Mouse (Mus musculus) spleen, postnatal 4 days (tissue): ENCODE measurements around the gene Pbx1.

ENCODE experiments used
- DNase-seq, 2 experiments: peaks; one replicate each; pipeline ENCODE4 v3.0.0; 2022; ENCODE audit warnings: low spot score in 2 of 2

Pbx1 gene

DNA sequence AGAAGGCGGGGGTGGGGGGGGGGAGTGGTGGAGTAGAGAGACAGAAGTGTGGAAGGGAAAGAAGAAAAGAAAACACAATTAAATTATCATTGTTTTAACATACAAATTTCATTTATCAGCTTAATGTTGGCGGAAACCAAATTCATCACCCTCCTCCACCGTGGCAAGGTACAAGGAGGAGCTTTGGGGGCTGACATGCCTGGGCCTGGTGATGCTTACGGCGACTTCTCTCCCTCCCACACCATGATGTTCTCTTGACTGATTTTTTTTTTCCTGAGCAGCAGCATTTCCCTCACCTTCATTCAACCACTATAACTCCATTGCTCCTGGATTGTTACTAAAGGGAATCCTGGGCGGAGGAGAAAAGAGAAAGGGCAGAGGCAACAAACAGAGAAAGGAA lies 89.8 kb downstream of the Pbx1 start:
- no peak for DNase-seq

DNA sequence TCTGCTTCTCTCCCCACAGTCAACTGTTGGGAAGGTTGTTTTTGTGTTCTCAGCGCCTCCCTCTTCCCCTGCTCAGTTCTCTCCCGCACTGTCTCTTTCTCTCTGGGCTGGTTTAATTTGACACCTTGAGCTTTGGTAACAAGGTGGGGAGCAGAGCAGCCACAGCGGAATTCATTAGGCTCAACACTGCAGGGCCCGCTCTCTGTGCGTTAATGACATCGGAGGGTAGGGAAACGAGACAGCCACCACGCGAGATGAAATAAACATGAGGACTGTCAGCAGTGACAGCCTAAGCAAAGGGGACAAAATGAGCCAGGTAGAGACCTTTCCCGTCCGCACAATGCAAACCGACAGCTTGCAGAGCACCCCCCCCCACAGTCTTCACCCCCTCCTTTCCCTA lies 90.2 kb downstream of the Pbx1 start:
- no peak for DNase-seq

DNA sequence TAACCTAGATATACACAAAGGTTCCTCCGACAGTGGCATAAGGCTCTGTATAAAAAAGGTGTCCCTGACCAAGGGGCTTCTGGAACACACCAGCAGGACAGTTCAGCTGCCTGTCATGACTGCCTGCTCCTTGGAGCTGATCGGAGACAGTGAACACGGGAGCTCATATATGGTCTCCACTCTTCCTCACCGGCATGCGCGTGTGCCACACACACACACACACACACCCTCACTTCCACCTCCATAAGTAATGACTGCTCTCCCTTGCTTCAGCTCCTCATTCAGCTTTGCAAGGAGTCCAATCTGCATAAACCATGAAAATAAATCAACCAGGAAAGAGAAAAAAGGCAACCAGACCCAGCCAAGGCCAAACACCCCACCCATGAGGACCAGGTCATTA lies 90.7 kb downstream of the Pbx1 start:
- no peak for DNase-seq

DNA sequence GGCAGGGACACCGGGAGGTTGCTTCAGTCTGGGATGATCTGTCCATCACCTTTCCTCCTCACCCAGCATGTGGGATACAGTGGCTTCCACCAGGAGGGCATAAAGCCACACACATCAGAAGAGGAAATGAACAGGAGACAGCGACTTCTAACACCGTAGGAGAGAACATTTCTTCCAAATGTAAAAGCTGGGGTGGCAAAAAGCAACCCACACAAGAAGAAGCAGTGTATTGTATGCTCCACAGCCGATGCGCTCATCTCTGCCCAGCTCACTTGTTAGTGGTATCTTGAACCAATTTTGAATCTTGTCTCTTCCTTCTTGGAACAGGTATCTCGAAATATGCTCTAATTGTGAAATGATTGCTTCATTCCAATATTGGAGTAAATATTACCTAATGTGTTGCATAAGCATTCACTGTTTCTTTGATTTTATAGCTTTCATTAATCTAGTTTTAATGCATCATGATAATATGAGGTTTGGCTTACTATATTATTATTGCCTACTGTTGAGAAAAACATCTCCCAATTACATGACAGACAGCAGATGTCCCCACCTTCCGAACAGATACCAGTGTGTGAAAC lies 95.7 kb downstream of the Pbx1 start:
- DNase-seq: no peak

DNA sequence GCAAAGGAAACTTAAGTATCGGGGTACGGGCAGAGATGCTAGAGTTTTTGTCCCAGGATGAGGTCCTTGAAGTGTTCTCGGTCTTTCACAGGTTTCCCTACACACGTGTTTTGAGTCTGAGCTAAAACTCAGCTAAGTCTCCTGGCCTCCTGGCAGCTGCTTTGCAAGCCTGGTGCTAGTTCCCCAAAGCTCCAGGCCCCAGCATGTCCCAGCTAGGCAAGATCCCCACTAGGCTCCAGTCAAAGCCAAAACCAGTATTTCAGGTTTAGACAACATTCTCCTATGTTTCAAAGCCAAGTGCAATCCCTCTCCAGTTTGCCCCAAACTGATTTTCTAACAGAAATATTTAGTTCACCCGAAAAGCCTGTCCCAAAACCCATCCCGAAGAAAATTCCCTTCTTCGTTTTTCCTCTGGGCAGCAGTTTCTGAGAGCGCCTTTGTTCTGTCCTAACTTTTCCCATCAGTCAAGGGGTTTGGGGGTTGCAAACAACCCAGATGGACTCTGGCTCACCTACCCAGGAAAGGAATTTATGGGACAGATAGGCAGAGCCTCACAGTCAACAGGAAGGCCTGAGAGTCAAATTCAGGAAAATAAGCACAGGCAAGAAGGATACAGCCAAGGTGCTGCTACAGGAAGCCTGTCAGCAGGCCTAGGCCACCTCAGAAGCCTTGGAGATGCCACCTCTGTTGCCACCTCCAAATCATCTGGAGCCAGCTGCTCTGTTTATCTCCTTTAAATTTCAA lies 97.1 kb downstream of the Pbx1 start:
- no peak for DNase-seq

DNA sequence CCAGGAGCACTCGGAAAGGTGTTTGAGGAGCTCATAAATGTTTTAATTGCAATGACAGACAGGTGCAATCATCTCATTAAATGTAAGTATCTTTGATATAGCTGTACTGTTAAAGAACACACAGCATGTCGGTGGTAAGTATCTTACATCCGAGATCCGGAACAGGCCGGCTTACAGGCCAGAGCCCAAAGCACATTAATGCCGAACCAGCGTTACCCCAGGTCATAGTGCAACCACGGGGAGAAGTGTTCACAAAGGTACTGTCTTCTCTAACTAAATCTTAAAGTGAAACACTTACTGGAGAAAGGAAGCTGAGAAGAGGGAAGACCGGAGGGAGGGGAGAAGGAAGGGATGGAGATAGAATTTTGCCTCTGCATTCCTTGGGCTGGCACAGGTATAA lies 100.0 kb downstream of the Pbx1 start:
- no peak for DNase-seq

DNA sequence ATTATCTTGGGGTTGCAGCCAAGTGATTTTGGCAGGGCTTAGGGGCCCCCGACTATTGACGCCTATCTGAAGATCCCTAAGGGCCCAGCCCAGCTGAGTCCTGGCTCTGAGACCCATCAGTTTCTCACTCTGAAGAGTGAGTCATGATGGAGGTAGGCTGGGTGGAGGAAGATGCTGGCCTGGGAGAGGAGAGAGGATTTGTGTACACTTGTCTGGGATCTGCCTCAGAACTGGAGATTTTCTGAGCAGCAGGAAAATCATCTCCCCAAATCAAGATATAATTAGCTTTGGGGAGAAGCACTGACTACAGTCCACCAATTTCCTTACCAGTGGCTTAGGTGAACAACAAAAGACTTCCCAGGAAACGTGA lies 103.8 kb downstream of the Pbx1 start:
- no peak for DNase-seq

DNA sequence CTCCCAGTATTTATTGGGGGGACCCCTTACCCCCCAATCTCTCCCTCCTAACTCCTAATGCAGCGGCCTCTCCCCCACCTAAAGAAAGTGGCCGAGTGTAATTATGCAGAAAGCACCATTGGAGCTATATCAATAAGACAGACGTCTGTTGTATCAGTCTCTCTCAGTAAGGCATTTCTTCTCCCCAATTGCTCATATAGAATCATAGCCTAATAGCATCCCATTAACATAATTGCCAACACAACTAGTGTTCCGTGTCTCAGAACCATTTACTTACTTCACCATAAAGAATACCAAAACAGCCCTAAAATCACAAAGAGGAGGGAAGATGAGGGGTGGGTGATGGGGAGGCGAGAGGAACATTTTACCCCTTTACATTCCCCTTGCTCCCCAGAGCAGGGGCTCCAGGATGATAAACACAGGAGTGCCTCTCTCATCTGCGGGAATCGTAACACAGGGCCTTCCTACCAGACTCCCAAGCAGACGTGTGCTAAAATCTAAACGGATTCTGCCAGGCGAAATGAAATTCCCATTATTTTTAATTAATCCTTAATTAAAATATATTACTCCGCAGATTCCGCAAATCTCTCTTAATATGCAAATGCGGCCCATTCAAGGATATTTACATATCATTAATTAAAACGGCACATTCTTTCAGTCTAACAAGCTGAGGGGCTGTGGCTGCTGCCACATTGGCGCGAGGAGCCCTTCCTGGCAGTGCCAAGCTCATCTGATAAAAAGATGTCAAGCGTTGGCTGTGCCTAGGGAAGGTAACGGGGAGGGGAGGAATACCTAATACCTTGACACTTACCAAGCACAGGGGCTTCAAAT lies 104.5 kb downstream of the Pbx1 start:
- no peak for DNase-seq

DNA sequence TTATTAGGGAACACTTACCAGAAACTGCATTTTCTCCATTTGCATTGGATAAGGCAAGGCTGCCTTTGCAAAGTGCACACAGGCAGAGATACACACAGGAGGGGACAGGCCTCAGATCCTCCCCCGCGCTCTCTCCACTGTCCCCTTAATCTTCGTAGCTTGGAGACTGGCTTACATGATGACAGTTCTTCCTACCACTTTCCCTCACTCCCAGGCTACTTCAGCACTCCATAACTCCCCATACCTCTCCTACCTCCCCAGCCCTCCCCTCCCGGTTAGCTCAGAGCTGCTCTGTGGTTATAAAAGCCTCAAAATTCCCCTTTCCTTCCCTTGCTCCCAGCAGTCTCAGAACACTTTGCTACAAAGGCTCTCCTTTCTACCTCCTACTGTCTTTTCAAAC lies 106.3 kb downstream of the Pbx1 start:
- DNase-seq: no peak

DNA sequence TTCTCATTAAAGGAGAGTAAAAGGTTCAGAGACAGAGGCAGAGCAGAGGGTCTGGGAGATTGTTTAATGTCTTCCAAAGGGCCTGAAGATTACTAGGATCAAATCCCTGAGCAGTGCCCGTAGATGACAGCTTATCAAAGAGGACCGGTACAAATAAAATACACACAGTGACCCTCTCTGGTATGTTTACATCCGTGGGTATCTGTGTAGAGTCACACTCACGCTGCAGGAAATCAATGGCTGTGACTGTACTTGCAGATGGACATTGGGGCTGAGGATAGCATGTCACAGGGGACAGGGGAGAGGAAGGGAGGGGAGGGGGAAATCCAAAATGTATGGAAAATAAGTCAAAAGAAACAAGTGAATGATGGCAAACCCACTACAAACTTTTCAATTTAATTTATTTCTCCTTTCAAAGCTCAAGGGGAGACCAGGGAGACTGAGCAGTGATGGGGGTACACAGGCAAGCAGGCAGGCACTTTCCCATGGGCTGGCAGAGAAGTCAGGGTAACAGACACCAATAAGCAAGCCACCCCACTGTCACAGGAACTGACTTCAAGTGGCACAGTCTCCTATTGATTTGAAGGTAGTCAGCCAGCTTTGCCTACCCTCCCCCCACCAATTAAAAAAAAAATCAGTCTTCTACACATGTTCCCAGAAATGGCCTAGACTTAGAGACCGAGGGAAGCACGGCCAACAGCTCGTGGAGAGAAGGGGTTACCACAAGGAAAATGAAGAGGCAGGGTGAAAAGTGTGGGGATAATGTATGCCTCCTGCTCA lies 107.6 kb downstream of the Pbx1 start:
- DNase-seq: no peak

DNA sequence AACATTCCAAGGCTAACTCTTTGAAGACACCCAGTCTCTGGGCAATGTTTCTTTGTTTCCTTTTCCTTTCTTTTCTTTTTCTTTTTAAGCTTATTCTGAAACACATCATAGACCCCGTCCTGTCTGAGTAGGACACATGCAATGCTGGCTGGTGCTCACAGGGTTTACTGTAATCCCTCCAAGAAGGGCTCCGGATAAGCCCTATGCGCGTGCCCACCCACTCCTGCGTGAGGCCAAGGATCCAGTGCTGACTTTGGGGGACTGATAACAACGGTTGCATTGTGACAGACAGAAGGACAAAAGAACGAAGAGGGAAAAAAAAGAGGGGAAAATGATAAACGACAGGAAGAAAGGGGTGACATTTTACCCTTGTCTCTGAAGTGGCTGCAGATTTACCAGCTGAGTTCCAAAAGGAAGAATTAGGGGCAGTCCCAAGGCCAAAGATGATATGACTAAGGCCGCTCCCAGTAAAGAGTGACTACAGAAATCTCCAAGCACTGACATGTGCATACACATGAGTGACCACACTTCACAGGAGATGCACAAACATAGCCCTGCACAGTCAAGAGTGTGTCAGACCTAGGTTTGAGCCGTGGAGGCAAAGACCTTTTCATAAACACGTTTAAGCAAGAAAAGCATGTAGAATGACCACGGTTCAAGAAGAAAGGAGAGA lies 108.5 kb downstream of the Pbx1 start:
- DNase-seq: no peak

DNA sequence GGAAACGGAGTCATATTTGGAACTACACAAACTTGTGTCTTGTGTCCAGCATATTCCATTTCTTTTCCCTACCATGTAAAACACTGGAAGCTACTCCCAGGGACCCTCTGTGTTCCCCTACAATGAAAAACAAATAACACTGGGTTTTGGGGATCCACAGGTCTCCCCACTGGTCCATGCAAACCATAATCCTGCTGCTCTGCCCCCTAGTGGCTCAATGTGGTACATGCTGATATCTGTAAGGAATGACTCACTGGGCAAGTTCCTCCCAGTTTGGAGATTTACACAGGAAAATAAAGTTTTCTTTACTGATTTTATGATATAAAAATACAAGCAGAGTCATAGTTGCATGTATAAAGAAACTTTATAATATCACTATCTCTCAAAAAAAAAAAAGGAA lies 109.2 kb downstream of the Pbx1 start:
- peak; percentile 45 to 73 for DNase-seq

DNA sequence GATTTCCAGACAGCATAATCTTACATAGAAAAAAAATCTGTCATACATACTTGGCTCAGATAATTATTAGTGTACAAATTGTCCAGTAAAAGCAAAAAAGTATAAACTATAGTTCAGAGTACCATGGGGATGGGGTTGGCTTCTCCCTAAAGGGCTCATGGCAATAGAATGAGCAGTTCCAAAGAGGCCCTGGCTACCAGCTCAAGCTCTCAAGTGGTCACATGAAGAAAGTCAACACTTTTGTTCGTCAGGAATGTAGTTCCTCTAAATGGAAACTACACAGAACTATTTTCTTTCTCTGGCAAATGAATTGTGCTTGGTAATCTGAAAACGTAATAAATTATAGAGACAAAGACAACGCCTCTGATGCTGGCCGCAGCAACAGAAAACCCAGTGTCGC lies 112.4 kb downstream of the Pbx1 start:
- no peak for DNase-seq

DNA sequence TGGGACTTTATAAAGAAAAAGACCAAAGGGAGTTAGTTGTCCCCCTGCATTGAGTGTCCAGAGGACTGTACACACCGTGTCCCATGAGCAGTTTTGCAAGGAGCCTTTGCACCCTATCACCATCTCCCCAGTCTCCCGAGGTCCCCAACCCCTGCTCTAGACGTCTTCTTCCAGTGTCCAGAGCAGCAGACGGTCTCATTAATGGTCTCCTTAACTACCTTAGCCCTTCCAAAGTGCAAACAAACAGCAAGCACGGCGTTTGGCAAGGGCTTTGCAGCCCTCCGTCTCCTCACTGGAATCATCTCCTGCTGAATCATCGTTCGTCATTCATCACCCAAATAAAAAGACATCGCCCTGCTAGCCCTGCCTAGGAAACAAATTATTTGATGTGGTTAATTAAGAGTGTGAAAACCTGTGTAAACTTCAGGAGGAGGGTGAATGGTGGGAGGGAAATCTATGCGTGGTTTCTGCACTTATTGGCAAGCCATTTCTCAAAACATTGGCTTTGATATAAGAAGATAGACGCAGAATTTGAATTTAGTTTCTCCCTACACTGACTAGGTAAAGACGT lies 113.1 kb downstream of the Pbx1 start:
- DNase-seq: no peak

DNA sequence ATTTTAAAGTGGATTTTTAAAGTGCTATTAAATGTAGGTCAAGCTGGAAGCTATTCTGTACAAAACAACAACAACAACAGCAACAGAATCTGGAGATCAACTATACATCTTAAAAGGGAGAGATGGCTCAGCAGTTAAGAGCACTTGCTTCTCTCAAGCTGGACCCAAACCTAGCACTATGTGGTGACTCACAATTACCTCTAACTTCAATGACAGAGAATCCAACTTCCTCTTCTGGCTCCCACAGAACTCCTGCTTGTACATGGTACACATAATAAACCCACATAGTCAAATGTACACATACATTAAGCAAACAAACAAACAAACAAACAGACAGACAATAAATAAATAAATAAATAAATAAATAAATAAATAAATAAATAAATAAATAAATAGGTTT lies 118.3 kb downstream of the Pbx1 start:
- DNase-seq: no peak

DNA sequence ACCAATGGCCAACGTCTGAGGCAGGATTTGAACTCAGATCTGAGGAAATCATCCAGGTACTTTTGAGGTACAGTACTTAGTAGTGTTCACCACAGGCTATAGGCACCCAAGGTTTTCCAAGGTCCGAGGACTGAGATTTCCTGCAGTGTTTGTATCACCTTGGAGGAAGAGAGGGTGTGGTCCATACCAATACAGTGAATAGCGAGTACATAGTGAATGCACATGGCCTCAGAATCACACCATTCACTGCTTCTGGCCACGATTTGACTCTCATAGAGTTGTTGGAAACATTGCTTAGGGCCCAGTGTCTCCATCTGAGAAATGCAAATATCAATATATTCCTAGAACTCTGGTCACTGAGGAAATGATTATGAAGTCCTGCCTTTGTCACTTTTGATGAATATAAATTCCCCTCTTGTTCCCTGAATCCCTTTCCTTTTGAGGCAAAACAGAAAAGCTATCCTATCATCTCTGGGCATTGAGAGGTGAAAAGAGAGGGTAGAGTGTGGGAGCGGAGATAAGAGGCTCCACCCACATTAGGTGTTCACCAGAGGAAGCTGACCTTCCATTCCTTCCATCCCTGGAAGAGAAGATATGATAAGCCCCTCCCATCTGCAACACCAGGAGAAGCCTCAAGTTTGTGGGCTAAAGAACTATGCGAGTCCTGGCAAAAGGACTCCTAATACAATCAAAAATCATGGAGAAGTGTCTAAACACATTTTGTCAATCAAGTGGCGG lies 119.2 kb downstream of the Pbx1 start:
- DNase-seq: no peak

DNA sequence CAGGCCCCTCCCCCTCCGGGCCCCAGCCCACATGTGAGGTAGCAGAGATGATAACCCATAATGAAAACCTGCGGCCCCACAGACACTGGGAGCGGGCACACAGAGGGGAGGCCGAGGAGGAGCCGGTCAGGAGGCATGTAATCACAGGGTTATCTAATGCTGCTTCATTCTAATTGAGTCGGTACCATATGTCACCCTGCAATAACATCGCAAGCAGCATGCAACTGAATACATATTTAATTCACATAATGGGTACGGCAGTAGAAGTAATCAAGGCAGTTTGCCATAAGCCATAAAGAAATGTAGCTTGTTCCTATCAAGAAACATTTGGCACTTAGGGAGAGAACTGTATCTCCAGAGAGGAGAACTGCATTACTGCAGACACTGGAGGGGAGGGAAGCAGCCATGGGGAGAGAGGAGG lies 123.0 kb downstream of the Pbx1 start:
- DNase-seq: no peak

DNA sequence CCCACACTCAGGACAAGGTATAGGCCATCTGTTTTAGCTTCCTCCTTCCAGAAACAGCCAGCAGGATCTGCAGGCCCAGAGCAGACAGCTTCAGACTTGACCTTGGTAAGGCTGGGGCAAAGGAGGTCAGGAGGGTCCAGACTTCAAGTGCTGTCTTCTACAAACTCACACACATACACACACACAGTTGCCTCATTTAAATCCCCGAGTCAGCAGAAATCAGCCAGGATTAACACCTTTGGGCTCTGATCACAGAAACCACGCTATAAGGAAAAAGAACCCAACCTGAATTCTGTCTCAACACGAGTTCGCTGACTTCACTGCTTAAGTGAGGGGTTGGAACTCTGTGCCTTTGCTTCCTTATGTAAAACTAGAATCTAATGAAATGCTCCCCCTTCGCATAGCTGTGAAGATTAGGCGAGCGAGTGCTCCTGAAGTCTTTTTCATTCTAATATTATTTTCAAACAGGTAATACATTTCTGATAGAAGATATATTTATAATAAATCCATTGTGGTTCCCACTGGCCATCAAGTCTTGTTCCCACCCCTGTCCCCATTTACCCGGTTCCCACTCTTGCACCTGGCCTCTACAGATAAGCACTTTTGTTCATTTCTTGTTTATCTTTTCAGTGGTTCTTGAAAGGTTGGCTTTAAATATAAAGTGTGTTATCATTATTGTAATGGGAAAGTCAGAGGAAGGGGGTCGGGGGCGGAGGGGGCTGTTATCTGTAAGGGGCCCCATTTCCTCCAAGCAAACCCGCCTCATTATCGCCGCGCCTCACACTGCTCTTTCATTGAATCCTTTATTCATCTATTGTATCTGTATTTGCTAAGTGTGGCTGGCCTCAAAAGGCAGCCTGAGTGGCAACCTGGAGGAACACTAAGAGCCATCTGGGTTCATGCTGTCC lies 124.5 kb downstream of the Pbx1 start:
- no peak for DNase-seq

DNA sequence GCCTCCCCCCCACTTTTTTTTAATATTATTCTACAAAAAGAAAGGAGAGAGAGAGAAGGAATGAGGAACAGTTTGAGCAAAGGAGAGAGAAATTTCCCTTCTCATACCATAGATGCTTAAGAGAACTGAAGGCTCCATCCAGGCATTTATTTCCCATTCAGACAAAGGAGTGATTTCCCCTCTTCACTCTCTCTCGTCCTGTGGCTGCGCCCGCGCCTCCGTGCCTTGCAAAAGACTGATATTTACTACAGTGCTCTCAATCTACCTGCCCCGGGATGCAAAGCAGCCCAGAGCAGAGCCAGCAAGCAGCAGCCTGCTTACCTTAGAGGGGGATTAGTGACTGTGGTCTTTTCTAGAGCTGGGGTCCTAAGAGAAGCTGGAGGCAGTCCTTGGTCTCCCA lies 131.6 kb downstream of the Pbx1 start:
- no peak for DNase-seq

DNA sequence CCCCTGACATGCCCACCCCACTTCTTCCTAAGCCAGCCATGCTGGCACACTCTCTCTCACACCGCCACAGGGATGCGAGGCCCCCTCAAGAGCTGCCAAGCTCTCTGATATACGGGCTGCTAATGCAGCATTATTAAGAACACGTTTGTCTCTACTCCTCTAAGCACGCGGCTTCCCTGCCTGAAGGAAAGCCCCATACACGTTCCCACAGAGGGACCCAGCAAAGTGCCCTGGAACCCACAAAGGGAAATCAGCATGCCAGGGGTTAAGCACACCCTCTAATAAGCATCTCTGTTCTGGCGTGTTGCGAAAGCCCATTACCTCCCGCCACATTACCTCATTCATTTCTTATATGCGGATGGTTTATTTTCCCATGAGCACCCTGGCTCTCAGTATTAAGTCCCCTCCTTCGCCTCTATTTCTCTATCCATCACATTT lies 132.1 kb downstream of the Pbx1 start:
- DNase-seq: no peak
